Mouse (Mus musculus): ENCODE measurements around the gene Kif3b. TPM values are rescaled to one million over a fixed set of nuclear protein-coding genes. Genes with fewer than 3 reads are reported as not detected.

Kif3b gene
- 3.6 TPM in 2 replicates for polyA plus RNA-seq (2014; fragmentation: Nextera tagmentation; extraction: Ambion mirVana)

GRCm38 (mm10) chr2:153290938-153291928 lies at the start of gene Kif3b:
TSS of gene Kif3b (plus strand) at chr2:153291413.
- peak within 1 kb of the TSS; percentile 99 for H3K4me3 ChIP-seq (ENCODE audit: low read depth, low read length)
- H3K9me3 ChIP-seq (replicated peaks; ENCODE audit: control insufficient read depth, low read length): no peaks in the 10 kb centered on the region
- ATAC-seq (replicated peaks; ENCODE audit: insufficient number of reproducible peaks, low FRiP score, low TSS enrichment): peak; percentile 70; the same call in 1 of the 2 replicates
- peaks cover 8% of the 10 kb centered on the region for H3K4me1 ChIP-seq (ENCODE audit: control insufficient read depth, insufficient read depth, low read length)
- H3K4me2 ChIP-seq: peak within 1 kb of the TSS; percentile 91
- under 1% methylated on average over 63 of the region's 63 CpGs for WGBS (ENCODE audit: insufficient replicate concordance)
- no peaks in the 10 kb centered on the region for H3K36me3 ChIP-seq (ENCODE audit: control insufficient read depth, insufficient read depth, low read length)
- H3K27ac ChIP-seq (ENCODE audit: low read depth, low read length): peak within 1 kb of the TSS; percentile 1; the same call in 1 of the 2 replicates
- peak within 1 kb of the TSS; percentile 91 for H3K9ac ChIP-seq (ENCODE audit: low read depth, low read length)
- H3K27me3 ChIP-seq (ENCODE audit: control insufficient read depth, insufficient read depth, low read length): no peaks in the 10 kb centered on the region

GRCm38 (mm10) chr2:153242156-153242555 lies 49.1 kb upstream of the Kif3b start:
- no peaks in the 10 kb centered on the region for H3K9me3 ChIP-seq (replicated peaks; ENCODE audit: control insufficient read depth, low read length)
- no peak overlapping the region for H3K27ac ChIP-seq (ENCODE audit: low read depth, low read length)
- WGBS (ENCODE audit: insufficient replicate concordance): 68% methylated on average over 6 of the region's 6 CpGs
- peak overlapping the region; percentile 99 for H3K4me3 ChIP-seq (ENCODE audit: low read depth, low read length)
- peak overlapping the region; percentile 97 for H3K4me2 ChIP-seq
- no peak for ATAC-seq (replicated peaks; ENCODE audit: insufficient number of reproducible peaks, low FRiP score, low TSS enrichment)
- H3K4me1 ChIP-seq (ENCODE audit: control insufficient read depth, insufficient read depth, low read length): peaks cover 33% of the 10 kb centered on the region
- peaks cover 3% of the 10 kb centered on the region; the same call in 1 of the 2 replicates for H3K36me3 ChIP-seq (ENCODE audit: control insufficient read depth, insufficient read depth, low read length)
- no peaks in the 10 kb centered on the region for H3K27me3 ChIP-seq (ENCODE audit: control insufficient read depth, insufficient read depth, low read length)
- H3K9ac ChIP-seq (ENCODE audit: low read depth, low read length): peak overlapping the region; percentile 99

- 88% methylated on average over 5 of the region's 5 CpGs for WGBS (ENCODE audit: insufficient replicate concordance)
- no peak for ATAC-seq (replicated peaks; ENCODE audit: insufficient number of reproducible peaks, low FRiP score, low TSS enrichment)
- peaks cover 13% of the 10 kb centered on the region for H3K36me3 ChIP-seq (ENCODE audit: control insufficient read depth, insufficient read depth, low read length)
These were observed 41.5 kb upstream of the Kif3b start for GRCm38 (mm10) chr2:153249751-153250150.

GRCm38 (mm10) chr2:153256604-153257003 lies 34.6 kb upstream of the Kif3b start:
- Histone ChIP-seq H3K27me3 (ENCODE audit: control insufficient read depth, insufficient read depth, low read length) (no peaks in the 10 kb centered on the region), H3K4me1 (ENCODE audit: control insufficient read depth, insufficient read depth, low read length) (peaks cover 17% of the 10 kb centered on the region), H3K9ac (ENCODE audit: low read depth, low read length) (no peak overlapping the region), H3K4me3 (ENCODE audit: low read depth, low read length) (no peak overlapping the region), H3K27ac (ENCODE audit: low read depth, low read length) (no peak overlapping the region), H3K4me2 (no peak overlapping the region), H3K36me3 (ENCODE audit: control insufficient read depth, insufficient read depth, low read length) (no peaks in the 10 kb centered on the region), H3K9me3 (replicated peaks; ENCODE audit: control insufficient read depth, low read length) (no peaks in the 10 kb centered on the region)
- 91% methylated on average over 2 of the region's 2 CpGs for WGBS (ENCODE audit: insufficient replicate concordance)
- ATAC-seq (replicated peaks; ENCODE audit: insufficient number of reproducible peaks, low FRiP score, low TSS enrichment): no peak

More at GRCm38 (mm10) chr2:153249751-153250150, 41.5 kb upstream of the Kif3b start:
- H3K4me3 ChIP-seq (ENCODE audit: low read depth, low read length): no peak overlapping the region
- H3K4me1 ChIP-seq (ENCODE audit: control insufficient read depth, insufficient read depth, low read length): no peaks in the 10 kb centered on the region
- H3K9ac ChIP-seq (ENCODE audit: low read depth, low read length): no peak overlapping the region
- no peak overlapping the region for H3K4me2 ChIP-seq
- no peaks in the 10 kb centered on the region for H3K27me3 ChIP-seq (ENCODE audit: control insufficient read depth, insufficient read depth, low read length)
- no peak overlapping the region for H3K27ac ChIP-seq (ENCODE audit: low read depth, low read length)
- H3K9me3 ChIP-seq (replicated peaks; ENCODE audit: control insufficient read depth, low read length): no peaks in the 10 kb centered on the region

- Histone ChIP-seq H3K27me3 (ENCODE audit: control insufficient read depth, insufficient read depth, low read length) (no peaks in the 10 kb centered on the region), H3K9me3 (replicated peaks; ENCODE audit: control insufficient read depth, low read length) (no peaks in the 10 kb centered on the region), H3K4me2 (no peak overlapping the region; the same call in 1 of the 2 replicates), H3K4me1 (ENCODE audit: control insufficient read depth, insufficient read depth, low read length) (peaks cover 17% of the 10 kb centered on the region), H3K36me3 (ENCODE audit: control insufficient read depth, insufficient read depth, low read length) (peaks cover 12% of the 10 kb centered on the region), H3K4me3 (ENCODE audit: low read depth, low read length) (no peak overlapping the region), H3K9ac (ENCODE audit: low read depth, low read length) (0 out of 2 replicates have a peak overlapping the region, but pooled peaks have one; percentile 22), H3K27ac (ENCODE audit: low read depth, low read length) (no peak overlapping the region)
- no peak for ATAC-seq (replicated peaks; ENCODE audit: insufficient number of reproducible peaks, low FRiP score, low TSS enrichment)
- WGBS (ENCODE audit: insufficient replicate concordance): 53% methylated on average over 12 of the region's 12 CpGs
These were observed 32.0 kb upstream of the Kif3b start for GRCm38 (mm10) chr2:153259030-153259863.

GRCm38 (mm10) chr2:153259864-153260674 lies 31.1 kb upstream of the Kif3b start:
- Histone ChIP-seq H3K4me3 (ENCODE audit: low read depth, low read length) (no peak overlapping the region), H3K27ac (ENCODE audit: low read depth, low read length) (peak overlapping the region; percentile 22; the same call in 1 of the 2 replicates), H3K27me3 (ENCODE audit: control insufficient read depth, insufficient read depth, low read length) (no peaks in the 10 kb centered on the region), H3K4me1 (ENCODE audit: control insufficient read depth, insufficient read depth, low read length) (peaks cover 17% of the 10 kb centered on the region), H3K9me3 (replicated peaks; ENCODE audit: control insufficient read depth, low read length) (no peaks in the 10 kb centered on the region), H3K9ac (ENCODE audit: low read depth, low read length) (no peak overlapping the region), H3K36me3 (ENCODE audit: control insufficient read depth, insufficient read depth, low read length) (peaks cover 12% of the 10 kb centered on the region), H3K4me2 (no peak overlapping the region)
- 28% methylated on average over 3 of the region's 3 CpGs for WGBS (ENCODE audit: insufficient replicate concordance)
- ATAC-seq (replicated peaks; ENCODE audit: insufficient number of reproducible peaks, low FRiP score, low TSS enrichment): no peak

GRCm38 (mm10) chr2:153263053-153263452 lies 28.2 kb upstream of the Kif3b start:
- Histone ChIP-seq H3K9ac (ENCODE audit: low read depth, low read length) (no peak overlapping the region), H3K27me3 (ENCODE audit: control insufficient read depth, insufficient read depth, low read length) (no peaks in the 10 kb centered on the region), H3K4me3 (ENCODE audit: low read depth, low read length) (no peak overlapping the region), H3K36me3 (ENCODE audit: control insufficient read depth, insufficient read depth, low read length) (peaks cover 21% of the 10 kb centered on the region), H3K27ac (ENCODE audit: low read depth, low read length) (no peak overlapping the region), H3K4me2 (no peak overlapping the region), H3K4me1 (ENCODE audit: control insufficient read depth, insufficient read depth, low read length) (peaks cover 17% of the 10 kb centered on the region), H3K9me3 (replicated peaks; ENCODE audit: control insufficient read depth, low read length) (no peaks in the 10 kb centered on the region)
- no peak for ATAC-seq (replicated peaks; ENCODE audit: insufficient number of reproducible peaks, low FRiP score, low TSS enrichment)
- WGBS (ENCODE audit: insufficient replicate concordance): 62% methylated on average over 7 of the region's 7 CpGs

Data from heart, embryonic 11.5 days (tissue).